Mouse (Mus musculus) G1E-ER4 (cell line): ENCODE data around the gene Pmepa1. TPM values are rescaled to one million over a fixed set of nuclear protein-coding genes. Genes with fewer than 3 reads are reported as not detected.

Experiments
- GATA1 ChIP-seq: IDR thresholded peaks from one replicate; pipeline ENCODE4 v1.8.0; 2012; ENCODE audit warnings: low read length, inconsistent platforms
- polyA plus RNA-seq: library from polyadenylated mRNA; stranded (reverse); fragments of >175 nt; gene quantifications from 2 replicates; pipeline ENCODE4 v1.2.3, GENCODE M21; 2012

Gene Pmepa1
- polyA plus RNA-seq, 1 experiment = not detected

DNA sequence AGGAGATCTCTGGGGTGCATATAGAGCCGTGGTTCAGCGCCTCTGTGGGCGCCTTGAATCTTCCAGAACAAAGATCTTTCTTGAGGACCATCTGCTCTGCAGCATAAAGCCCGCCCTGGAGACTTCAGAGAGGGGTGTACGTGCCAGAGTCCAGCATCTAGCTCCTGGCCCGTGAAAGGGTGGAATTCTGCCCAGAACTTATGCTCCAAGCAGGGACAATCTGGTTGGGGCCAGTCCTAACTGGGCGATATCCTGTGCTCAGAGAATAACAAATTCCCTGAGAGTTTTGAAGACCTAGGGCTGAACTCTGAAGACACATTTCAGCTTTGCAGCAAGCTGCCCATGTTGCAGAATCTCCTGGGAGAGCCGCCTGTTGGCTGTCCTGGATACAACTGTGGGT is 98.4 kb downstream of the Pmepa1 start:
- no peak for TF ChIP-seq GATA1

DNA sequence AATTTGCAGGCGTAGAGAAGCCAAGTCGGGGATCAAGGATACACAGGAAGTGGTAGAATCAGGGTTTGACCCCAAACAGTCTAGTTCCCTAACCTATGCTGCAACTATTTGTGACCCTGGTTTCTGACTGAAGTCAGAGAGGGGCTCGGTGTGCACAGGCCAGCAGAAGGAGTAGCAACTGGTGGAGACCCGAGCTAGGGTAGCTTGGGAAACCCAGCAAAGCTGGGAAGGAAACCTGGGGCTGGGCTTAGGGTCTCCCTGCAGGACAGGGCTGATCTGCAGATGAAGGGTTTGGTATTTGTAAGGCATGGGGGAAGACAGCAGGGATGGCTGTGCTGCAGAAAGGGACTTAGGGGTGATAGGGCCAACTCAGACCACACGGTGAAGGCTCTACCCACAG is 98.9 kb downstream of the Pmepa1 start:
- TF ChIP-seq GATA1 = no peak

DNA sequence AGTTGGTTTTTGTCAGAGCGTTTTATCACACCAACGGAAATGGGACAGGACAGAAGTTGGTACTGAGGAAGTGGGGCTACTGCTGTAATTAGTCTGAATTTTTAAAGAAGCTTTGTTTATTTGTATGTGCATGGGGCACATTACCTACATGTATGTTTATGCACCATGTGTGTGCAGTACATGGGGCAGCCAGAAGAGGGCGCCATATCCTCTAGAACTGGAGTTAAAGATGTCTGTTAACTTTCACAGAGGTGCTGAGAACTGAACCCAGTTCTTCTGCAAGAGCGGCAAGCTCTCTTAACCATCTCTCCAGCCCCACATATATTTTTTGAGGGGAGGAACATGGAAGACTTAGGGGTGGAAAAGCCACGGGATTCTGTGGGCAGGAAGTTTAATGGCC is 100.6 kb downstream of the Pmepa1 start:
- no peak for TF ChIP-seq GATA1

DNA sequence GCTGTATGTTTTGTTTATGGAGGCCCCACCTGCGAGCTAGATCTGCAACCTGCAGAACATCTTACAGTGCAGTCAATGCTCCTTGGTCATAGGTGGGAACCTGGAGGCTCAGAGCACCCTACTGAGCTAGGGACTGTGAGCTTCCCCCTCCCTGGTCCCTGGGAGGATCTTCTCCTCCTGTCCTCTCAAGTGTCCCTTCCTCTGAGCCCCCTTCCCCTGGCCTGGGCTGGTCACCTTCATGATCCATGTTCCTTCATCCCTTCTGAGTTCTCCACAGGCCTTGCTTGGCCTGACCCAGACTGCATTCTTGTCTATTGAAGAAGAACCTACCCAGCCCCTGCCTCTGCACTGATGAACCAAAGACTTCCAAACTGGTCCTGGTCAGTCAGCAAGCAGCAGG is 101.8 kb downstream of the Pmepa1 start:
- TF ChIP-seq GATA1 = no peak

Other genes starting within 250 kb of the Pmepa1 start
- not detected in 2 replicates for gene Ctcfl, start 157.0 kb downstream of the Pmepa1 start, polyA plus RNA-seq
- gene Pck1, start 123.5 kb downstream of the Pmepa1 start, polyA plus RNA-seq = not detected in 2 replicates
- not detected in 2 replicates for gene Zbp1, start 57.6 kb downstream of the Pmepa1 start, polyA plus RNA-seq
- not detected in 2 replicates for gene 1700021F07Rik, start 246.1 kb upstream of the Pmepa1 start, polyA plus RNA-seq